Mouse (Mus musculus): Measurements from ENCODE around the gene Zdhhc18.

Zdhhc18 gene

GRCm38 (mm10) chr4:133649989-133650699 is at the start of gene Zdhhc18:
Gene Zdhhc18 (minus strand): TSS chr4:133650154.
- in situ Hi-C loops (cut with MseI, MboI) = no loop called here

- in situ Hi-C loops (cut with MseI, MboI) = no loop called here
These were observed 45.4 kb upstream of the Zdhhc18 start for GRCm38 (mm10) chr4:133695363-133695762.

GRCm38 (mm10) chr4:133690252-133690651 is 40.3 kb upstream of the Zdhhc18 start:
- in situ Hi-C loops (cut with MseI, MboI) = no loop called here

- in situ Hi-C loops (cut with MseI, MboI) = no loop called here
These were observed 38.6 kb upstream of the Zdhhc18 start for GRCm38 (mm10) chr4:133688417-133689067.

GRCm38 (mm10) chr4:133687126-133687525 is 37.2 kb upstream of the Zdhhc18 start:
- in situ Hi-C loops (cut with MseI, MboI) = no loop called here

- in situ Hi-C loops (cut with MseI, MboI) = no loop called here
These were observed 36.6 kb upstream of the Zdhhc18 start for GRCm38 (mm10) chr4:133686512-133686911.

- in situ Hi-C loops (cut with MseI, MboI) = no loop called here
These were observed 30.3 kb upstream of the Zdhhc18 start for GRCm38 (mm10) chr4:133680206-133680786.

GRCm38 (mm10) chr4:133679629-133680028 is 29.7 kb upstream of the Zdhhc18 start:
- in situ Hi-C loops (cut with MseI, MboI) = no loop called here

- in situ Hi-C loops (cut with MseI, MboI) = no loop called here
These were observed 27.3 kb upstream of the Zdhhc18 start for GRCm38 (mm10) chr4:133677266-133677665.

GRCm38 (mm10) chr4:133676189-133676588 is 26.2 kb upstream of the Zdhhc18 start:
- in situ Hi-C loops (cut with MseI, MboI) = no loop called here

- in situ Hi-C loops (cut with MseI, MboI) = no loop called here
These were observed 25.7 kb upstream of the Zdhhc18 start for GRCm38 (mm10) chr4:133675594-133676016.

- in situ Hi-C loops (cut with MseI, MboI) = loop anchor here (5.0 kb wide), 1 partner anchor 153 kb away; no protein-coding TSS in a partner anchor
These were observed 24.4 kb upstream of the Zdhhc18 start for GRCm38 (mm10) chr4:133674331-133674695.

GRCm38 (mm10) chr4:133673666-133674330 is 23.8 kb upstream of the Zdhhc18 start:
- in situ Hi-C loops (cut with MseI, MboI) = loop anchor here (5.0 kb wide), 1 partner anchor 154 kb away; no protein-coding TSS in a partner anchor

- in situ Hi-C loops (cut with MseI, MboI) = loop anchor here (5.0 kb wide), 1 partner anchor 154 kb away; no protein-coding TSS in a partner anchor
These were observed 23.1 kb upstream of the Zdhhc18 start for GRCm38 (mm10) chr4:133672845-133673647.

- in situ Hi-C loops (cut with MseI, MboI) = loop anchor here (5.0 kb wide), 1 partner anchor 155 kb away; no protein-coding TSS in a partner anchor
These were observed 22.2 kb upstream of the Zdhhc18 start, which contains the start of gene Pigv for GRCm38 (mm10) chr4:133671881-133672844. Gene Pigv (minus strand): TSS chr4:133672647.

GRCm38 (mm10) chr4:133671184-133671880 is 21.4 kb upstream of the Zdhhc18 start:
- in situ Hi-C loops (cut with MseI, MboI) = loop anchor here (5.0 kb wide), 1 partner anchor 156 kb away; no protein-coding TSS in a partner anchor

GRCm38 (mm10) chr4:133669652-133670210 is 19.8 kb upstream of the Zdhhc18 start:
- in situ Hi-C loops (cut with MseI, MboI) = loop anchor here (5.0 kb wide), 1 partner anchor 158 kb away; no protein-coding TSS in a partner anchor

GRCm38 (mm10) chr4:133668537-133668936 is 18.6 kb upstream of the Zdhhc18 start:
- in situ Hi-C loops (cut with MseI, MboI) = no loop called here

GRCm38 (mm10) chr4:133666199-133666598 is 16.2 kb upstream of the Zdhhc18 start:
- in situ Hi-C loops (cut with MseI, MboI) = no loop called here
